Mouse (Mus musculus) CD4-positive, CD25-positive, alpha-beta regulatory T cell, adult 9 weeks (primary cell): ENCODE results near the gene Rbsn. TPM values are rescaled to one million over a fixed set of nuclear protein-coding genes. Genes with fewer than 3 reads are reported as not detected.

Experiments used
- polyA plus RNA-seq: library from polyadenylated mRNA; unstranded; fragments of 100-300 nt; shearing (Covaris generic); gene quantifications from one replicate; pipeline ENCODE4 v1.2.1, GENCODE M21; 2017

Gene Rbsn
- 33.2 TPM for polyA plus RNA-seq

DNA sequence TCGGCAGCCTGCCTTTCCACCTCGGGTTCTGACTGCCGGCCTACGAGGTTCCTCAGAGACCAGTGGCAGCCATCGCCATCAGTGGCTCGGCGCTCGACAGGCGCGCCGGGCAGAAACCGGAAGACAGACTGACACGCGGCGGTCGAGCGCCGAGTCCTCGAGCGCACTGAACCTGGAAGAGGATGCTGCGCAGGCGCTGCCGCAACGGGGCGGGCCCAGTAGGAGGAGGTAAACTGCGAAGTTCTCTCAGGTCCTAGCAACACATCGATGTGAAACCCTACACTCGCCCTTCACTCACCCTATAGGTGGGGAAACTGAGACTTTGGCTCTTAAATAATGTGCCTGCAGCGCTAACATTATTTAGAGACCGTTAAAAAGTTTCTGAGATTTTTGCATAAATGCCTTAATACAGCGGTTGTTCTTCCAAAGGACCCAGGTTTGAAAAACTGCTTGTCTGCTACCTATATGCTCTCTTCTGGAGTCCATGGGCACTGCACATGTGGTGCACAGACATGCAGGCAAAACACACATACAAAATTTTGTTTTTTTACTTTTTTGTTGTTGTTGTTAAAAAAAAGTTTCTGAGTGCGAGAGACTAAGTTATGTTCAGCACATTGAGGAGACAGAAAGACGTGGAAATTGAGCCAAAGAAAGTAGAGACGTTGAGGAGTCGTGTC, at the start of gene Rbsn:
Gene Rbsn (minus strand): TSS at position 153 of the 677 bp plus-strand sequence.

DNA sequence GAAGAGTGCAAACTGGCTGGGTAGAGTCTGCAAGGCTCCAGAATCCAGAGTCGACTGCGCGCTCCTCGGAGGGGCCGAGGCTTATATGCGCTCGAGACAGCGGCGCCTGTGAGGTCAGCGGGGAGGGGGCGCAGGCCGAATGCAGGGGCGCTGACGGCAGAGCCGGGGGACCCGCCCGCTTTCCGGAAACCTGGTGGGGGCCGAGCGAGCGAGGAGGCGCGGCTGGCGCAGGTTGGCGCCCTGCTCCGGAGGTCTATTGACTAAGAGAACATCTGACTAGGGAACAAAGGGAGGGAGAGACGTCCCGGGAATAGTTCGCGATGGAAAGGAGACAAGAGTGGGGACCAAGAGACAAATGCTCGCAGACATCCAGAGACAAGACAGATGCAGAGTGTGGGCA, 29.9 kb upstream of the Rbsn start, which contains the start of gene Trh:
Gene Trh (minus strand): TSS at position 60 of the 400 bp plus-strand sequence.

DNA sequence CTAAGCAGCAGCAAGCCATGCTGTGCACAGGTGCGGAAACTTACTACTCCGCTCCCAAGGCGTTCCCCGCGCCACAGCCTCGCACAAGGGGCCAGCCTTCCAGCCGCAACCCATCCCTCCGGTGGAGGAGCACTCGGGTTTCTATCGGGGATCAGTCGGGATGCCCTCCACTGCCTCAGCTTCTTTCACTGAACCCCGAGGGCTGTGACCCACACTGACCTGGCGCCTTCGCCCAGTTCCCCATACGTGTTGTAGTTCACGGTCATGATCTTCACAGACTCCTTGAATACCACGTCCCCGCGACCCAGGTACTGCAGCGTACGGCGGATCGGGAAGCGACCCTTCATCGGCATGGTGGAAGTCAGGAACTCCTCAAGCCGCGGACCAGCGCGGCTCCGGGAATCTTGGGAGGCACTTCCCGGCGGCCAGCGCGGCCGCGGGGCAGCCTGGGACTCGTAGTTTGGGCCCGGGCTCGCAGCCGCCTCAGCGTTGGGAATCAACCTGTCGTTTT, 31.0 kb downstream of the Rbsn start, which contains the start of gene Mrps25:
Gene Mrps25 (minus strand): TSS at position 413 of the 511 bp plus-strand sequence.

Other genes with a start within 250 kb of the Rbsn start
- gene Fgd5, start 236.0 kb downstream of the Rbsn start, polyA plus RNA-seq: not detected
- gene Nr2c2, start 123.5 kb downstream of the Rbsn start, polyA plus RNA-seq: 41.8 TPM
- 47.3 TPM for gene Mrps25, start 30.9 kb downstream of the Rbsn start, polyA plus RNA-seq
- gene Trh, start 29.7 kb upstream of the Rbsn start, polyA plus RNA-seq: 0.20 TPM